Mouse (Mus musculus): Measurements from ENCODE around the gene Kmt2c.

DNA sequence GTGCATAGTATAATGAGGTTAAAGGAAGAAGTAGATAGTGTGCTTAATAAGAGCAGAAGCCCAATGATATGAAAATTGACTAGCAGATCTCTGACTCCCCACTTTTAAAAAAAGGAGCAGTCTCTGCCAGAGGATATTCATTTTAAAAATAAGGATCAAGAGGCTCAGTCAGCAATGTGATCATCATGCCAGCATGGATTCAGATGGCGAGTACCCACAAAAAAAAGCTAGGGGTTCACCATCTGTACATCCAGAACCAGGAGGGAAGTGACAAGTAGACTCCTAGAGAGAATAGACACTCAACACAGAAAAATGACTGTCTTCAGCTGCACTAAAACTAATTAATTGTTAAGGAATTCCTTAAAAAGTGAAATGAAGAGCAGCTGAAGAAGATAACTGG is 76.0 kb downstream of the Kmt2c start:
- TF ChIP-seq TAL1 (IDR thresholded peaks at IDR 0.05; ENCODE audit: low read length) (no peak), GATA1 (IDR thresholded peaks at IDR 0.05; ENCODE audit: low read length) (no peak)
